Mouse (Mus musculus) heart, embryonic 11.5 days (tissue): ENCODE measurements around the gene Mmaa. TPM values are rescaled to one million over a fixed set of nuclear protein-coding genes. Genes with fewer than 3 reads are reported as not detected.
A peak's percentile ranks its signal among the peaks of the same experiment; 100 is the strongest.

Experiments
- ATAC-seq: fragments of 200-750 bp; cut with Nextera tagmentation; replicated peaks from 2 replicates; pipeline ENCODE4 v1.8.0; 2017; ENCODE audit warnings: moderate library complexity; ENCODE audit not compliant: insufficient number of reproducible peaks, low FRiP score, low TSS enrichment
- H3K27ac ChIP-seq: fragments of 300-500 bp; sonication (generic); 2 replicates; pipeline ENCODE4 v1.5.1; 2014; ENCODE audit warnings: mild to moderate bottlenecking, low read depth, low read length
- H3K27me3 ChIP-seq: fragments of 300-500 bp; sonication (generic); 2 replicates; pipeline ENCODE4 v1.6.1; 2014; ENCODE audit warnings: mild to moderate bottlenecking, low read length, mixed read lengths; ENCODE audit not compliant: control insufficient read depth, insufficient read depth
- H3K36me3 ChIP-seq: fragments of 300-500 bp; sonication (generic); 2 replicates; pipeline ENCODE4 v1.6.1; 2014; ENCODE audit warnings: mild to moderate bottlenecking, low read length, moderate library complexity, mixed read lengths; ENCODE audit not compliant: control insufficient read depth, insufficient read depth
- H3K4me1 ChIP-seq: fragments of 300-500 bp; sonication (generic); 2 replicates; pipeline ENCODE4 v1.6.1; 2014; ENCODE audit warnings: low read length; ENCODE audit not compliant: control insufficient read depth, insufficient read depth
- H3K4me2 ChIP-seq: fragments of 300-500 bp; sonication (generic); 2 replicates; pipeline ENCODE4 v1.6.1; 2014; ENCODE audit warnings: mild to moderate bottlenecking, moderate library complexity
- H3K4me3 ChIP-seq: fragments of 300-500 bp; sonication (generic); 2 replicates; pipeline ENCODE4 v1.5.1; 2014; ENCODE audit warnings: low read depth, low read length
- H3K9ac ChIP-seq: fragments of 300-500 bp; sonication (generic); 2 replicates; pipeline ENCODE4 v1.6.1; 2014; ENCODE audit warnings: mild to moderate bottlenecking, low read depth, low read length, moderate library complexity
- H3K9me3 ChIP-seq: fragments of 300-500 bp; sonication (generic); replicated peaks from 2 replicates; pipeline ENCODE4 v1.6.1; 2016; ENCODE audit warnings: low read length; ENCODE audit not compliant: control insufficient read depth
- WGBS: fragments of 180-500 bp; shearing (Covaris S2); extraction: QIAGEN DNeasy Blood & Tissue Kit; methylation state at CpG from one replicate; pipeline ENCODE4 v1.1.7; 2014; ENCODE audit not compliant: insufficient replicate concordance; 5-methylcytosine and 5-hydroxymethylcytosine counted together
- polyA plus RNA-seq: library from polyadenylated mRNA; unstranded; fragments of >200 nt; fragmentation: Nextera tagmentation; extraction: Ambion mirVana; gene quantifications from 2 replicates; pipeline ENCODE4 v1.2.1, GENCODE M21; 2014

Gene Mmaa
- polyA plus RNA-seq, result 9.4 and 9.6 TPM in 2 replicates

DNA sequence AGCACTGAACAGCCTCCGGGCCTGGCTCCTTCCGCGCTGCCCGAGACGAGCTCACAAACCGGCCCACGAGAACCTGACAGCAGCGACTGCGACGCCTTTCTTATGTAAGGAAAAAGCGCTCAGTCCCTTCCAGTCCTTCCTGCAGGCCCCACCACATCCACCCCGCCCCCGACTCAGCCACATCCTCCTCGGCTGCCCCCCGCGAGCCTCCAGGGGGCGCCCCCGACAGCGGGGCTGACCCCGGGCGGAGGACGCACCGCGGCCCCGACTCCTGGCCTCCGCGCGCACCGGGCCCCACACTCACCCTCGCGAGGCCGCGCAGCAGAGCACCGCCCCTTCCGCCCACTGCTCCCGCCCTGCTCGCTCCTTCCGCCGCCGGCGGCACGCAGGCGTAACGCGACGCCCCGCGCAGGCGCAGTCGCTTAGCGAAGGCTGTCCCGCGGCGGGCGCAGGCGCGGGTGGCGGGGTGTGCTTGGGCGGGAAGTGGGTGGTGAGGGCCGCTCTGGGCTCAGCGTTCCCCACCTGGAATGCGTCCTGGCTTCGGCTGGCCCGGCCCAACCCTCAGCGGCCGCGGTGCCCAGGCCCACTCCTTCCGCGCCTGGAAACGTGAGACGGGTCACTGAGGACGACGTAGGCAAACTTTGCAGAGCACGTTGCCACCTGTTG lies at the start of gene Mmaa:
Gene Mmaa, minus strand, starts transcription at position 328 of the 666 bp plus-strand sequence.
- H3K9me3 ChIP-seq, result no peaks in the 10 kb centered on the region
- H3K4me2 ChIP-seq, result peak within 1 kb of the TSS; percentile 88
- WGBS, result under 1% methylated on average over 74 of the region's 74 CpGs
- peaks cover 19% of the 10 kb centered on the region for H3K4me1 ChIP-seq
- peak within 1 kb of the TSS; percentile 92 for H3K27ac ChIP-seq
- ATAC-seq, result peak; percentile 97
- peak within 1 kb of the TSS; percentile 64 for H3K4me3 ChIP-seq
- H3K9ac ChIP-seq, result peak within 1 kb of the TSS; percentile 85
- no peaks in the 10 kb centered on the region for H3K27me3 ChIP-seq
- H3K36me3 ChIP-seq, result no peaks in the 10 kb centered on the region

DNA sequence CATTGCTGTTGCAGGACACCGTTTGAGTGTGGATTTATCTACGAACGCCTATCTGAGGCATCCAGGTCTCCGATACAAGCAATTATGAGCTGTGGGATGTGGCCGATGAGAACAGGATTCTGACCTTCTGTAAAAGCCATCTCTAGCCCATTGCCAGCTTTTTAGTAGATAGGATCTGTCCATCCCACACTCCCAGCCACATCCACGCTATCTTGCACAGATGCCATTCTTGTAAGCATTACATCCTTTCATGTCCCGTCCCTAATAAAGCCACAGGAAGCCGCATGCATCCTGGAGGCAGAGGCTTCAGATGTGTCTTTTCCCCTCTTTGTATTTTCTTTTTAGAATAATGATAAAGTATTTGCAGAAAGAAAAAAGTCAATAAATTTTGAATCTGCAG lies 46.5 kb upstream of the Mmaa start:
- no peak overlapping the region for H3K4me2 ChIP-seq
- WGBS, result 64% methylated on average over 8 of the region's 8 CpGs
- H3K36me3 ChIP-seq, result peaks cover 9% of the 10 kb centered on the region; the same call in 1 of the 2 replicates
- no peak overlapping the region for H3K4me3 ChIP-seq
- no peak overlapping the region for H3K9ac ChIP-seq
- H3K27ac ChIP-seq, result no peak overlapping the region
- no peaks in the 10 kb centered on the region for H3K27me3 ChIP-seq
- H3K4me1 ChIP-seq, result no peaks in the 10 kb centered on the region
- no peak for ATAC-seq
- H3K9me3 ChIP-seq, result no peaks in the 10 kb centered on the region

DNA sequence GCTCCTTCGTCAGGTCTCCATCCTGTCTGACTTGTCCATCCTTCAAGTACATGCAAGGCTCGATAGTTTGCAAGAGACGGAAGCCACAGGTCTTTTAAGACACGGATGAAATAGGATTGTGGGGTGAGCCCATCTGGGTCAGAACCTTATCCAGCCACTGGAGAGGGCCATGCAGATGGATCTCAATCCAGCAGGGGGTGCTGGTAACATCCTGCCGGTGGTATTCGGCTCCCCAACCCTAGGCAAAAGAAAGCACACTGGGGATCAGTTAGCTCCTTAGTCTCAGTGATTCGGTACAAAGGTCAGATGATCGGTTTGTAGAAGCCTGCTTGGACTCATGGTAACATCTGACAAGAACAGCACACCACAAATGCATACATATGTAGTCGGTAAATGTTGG lies 44.8 kb upstream of the Mmaa start:
- Histone ChIP-seq H3K9me3 (no peaks in the 10 kb centered on the region), H3K4me2 (no peak overlapping the region), H3K36me3 (peaks cover 9% of the 10 kb centered on the region; the same call in 1 of the 2 replicates), H3K27me3 (no peaks in the 10 kb centered on the region), H3K9ac (no peak overlapping the region), H3K4me1 (no peaks in the 10 kb centered on the region), H3K27ac (no peak overlapping the region), H3K4me3 (no peak overlapping the region)
- 75% methylated on average over 9 of the region's 9 CpGs for WGBS
- ATAC-seq, result no peak

DNA sequence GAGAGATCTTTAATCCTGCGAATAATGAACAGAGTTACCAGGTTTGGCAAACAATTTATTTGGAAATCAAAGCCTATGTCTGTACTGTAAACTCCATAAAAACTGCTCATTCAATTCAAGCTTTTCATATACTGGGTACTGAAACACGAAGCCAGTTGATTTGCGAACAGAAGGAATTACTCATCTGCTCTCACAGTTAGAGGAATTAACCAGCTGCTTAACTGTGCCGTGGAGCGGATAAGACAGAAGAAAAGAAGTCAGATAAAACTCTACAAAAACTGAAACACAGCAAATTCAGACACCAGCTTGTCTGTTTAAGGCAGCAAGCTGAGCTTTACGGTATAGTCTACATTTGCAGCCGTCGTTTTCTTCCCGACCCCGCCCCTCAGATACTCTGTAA lies 43.9 kb upstream of the Mmaa start:
- no peaks in the 10 kb centered on the region for H3K27me3 ChIP-seq
- no peak for ATAC-seq
- H3K27ac ChIP-seq, result no peak overlapping the region
- no peaks in the 10 kb centered on the region for H3K9me3 ChIP-seq
- no peak overlapping the region for H3K4me2 ChIP-seq
- WGBS, result 85% methylated on average over 10 of the region's 10 CpGs
- H3K36me3 ChIP-seq, result peaks cover 9% of the 10 kb centered on the region; the same call in 1 of the 2 replicates
- no peak overlapping the region for H3K4me3 ChIP-seq
- no peaks in the 10 kb centered on the region for H3K4me1 ChIP-seq
- H3K9ac ChIP-seq, result no peak overlapping the region

DNA sequence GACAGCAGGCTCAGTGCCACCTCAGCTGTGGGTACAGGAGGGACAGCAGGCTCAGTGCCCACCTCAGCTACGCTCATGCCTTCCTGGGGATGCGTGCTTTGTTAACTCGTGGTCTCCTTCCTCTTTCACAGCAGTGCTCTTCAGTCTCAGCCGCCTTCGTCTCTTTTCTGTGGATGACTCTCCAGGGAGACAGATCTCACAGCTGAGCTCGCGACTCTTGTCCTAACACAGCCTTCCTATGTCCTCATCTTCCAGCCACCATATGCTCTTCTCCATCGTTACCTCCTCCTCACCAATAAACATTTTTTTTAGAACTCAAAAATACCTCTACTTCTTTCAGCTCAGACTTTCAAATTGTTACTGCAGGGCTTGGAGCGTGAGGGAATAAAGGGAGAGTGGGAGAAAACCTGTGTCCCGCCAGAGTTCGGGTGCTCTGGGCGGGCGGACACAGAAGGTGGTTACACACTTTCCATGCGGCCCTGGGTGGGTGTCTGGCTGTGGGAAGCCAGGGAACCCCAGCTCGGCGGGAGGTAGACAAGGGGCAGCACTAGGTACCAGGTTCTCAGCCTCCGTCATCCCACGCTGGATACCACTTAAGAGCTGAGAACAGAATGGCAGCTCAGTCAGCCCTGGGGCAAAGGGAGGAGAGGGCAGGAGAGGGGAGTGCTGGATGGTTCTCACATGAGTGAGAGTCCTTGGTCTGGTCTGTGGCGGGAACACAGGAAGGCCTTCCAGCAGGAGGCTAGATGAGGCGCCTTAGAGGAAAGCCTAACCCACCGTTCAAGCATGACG lies 37.6 kb upstream of the Mmaa start:
- 87% methylated on average over 22 of the region's 22 CpGs for WGBS
- H3K4me3 ChIP-seq, result no peak overlapping the region
- no peak overlapping the region for H3K9ac ChIP-seq
- H3K4me1 ChIP-seq, result 0 out of 2 replicates have a peak, but pooled peaks cover 3% of the 10 kb centered on the region
- ATAC-seq, result no peak
- no peaks in the 10 kb centered on the region for H3K27me3 ChIP-seq
- no peaks in the 10 kb centered on the region for H3K36me3 ChIP-seq
- no peak overlapping the region for H3K4me2 ChIP-seq
- no peak overlapping the region for H3K27ac ChIP-seq
- H3K9me3 ChIP-seq, result no peaks in the 10 kb centered on the region

DNA sequence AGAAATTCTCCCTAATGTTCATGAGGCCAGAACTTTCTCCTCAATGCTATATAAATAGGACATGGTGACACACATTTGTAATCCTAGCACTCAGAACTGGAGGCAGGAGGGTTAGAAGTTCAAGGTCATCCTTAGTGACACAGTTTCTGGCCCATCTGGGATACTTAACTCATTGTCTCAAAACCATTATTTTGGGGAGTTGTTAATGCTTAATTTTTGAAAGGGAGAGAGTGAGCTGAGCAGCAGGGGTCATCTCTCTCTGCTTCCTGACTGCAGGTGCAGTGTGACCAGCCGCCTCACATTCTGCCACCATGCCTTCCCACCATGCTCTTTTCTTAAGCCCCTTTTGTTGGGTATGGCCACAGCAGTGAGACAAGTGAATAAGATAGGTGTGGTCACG lies 36.8 kb upstream of the Mmaa start:
- Histone ChIP-seq H3K36me3 (no peaks in the 10 kb centered on the region), H3K4me2 (no peak overlapping the region), H3K27me3 (no peaks in the 10 kb centered on the region), H3K9ac (no peak overlapping the region), H3K27ac (no peak overlapping the region), H3K4me1 (0 out of 2 replicates have a peak, but pooled peaks cover 3% of the 10 kb centered on the region), H3K4me3 (no peak overlapping the region), H3K9me3 (no peaks in the 10 kb centered on the region)
- WGBS, result 77% methylated on average over 2 of the region's 2 CpGs
- ATAC-seq, result no peak

DNA sequence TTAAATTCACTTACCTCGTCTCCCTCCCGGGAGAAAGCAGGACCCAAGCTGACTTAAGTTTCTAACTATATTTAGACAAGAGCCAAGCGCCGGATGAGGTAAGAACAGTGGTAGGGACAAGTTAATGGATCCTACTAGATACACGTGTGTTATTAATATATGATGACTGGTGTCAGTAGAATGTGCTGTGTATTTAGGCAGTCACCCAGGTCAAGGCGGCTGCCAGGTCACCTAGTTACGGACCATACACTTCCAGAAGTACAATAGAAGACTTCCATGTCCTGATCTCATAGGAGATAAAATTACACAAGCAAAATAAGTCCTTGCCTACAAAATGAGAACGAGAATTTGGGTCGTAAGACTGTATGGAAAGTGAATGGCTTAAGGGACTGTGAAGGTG lies 36.3 kb upstream of the Mmaa start:
- ATAC-seq, result no peak
- H3K9me3 ChIP-seq, result no peaks in the 10 kb centered on the region
- 69% methylated on average over 9 of the region's 9 CpGs for WGBS
- H3K4me1 ChIP-seq, result 0 out of 2 replicates have a peak, but pooled peaks cover 3% of the 10 kb centered on the region
- H3K4me3 ChIP-seq, result no peak overlapping the region
- H3K27ac ChIP-seq, result no peak overlapping the region
- no peak overlapping the region for H3K4me2 ChIP-seq
- H3K36me3 ChIP-seq, result no peaks in the 10 kb centered on the region
- no peak overlapping the region for H3K9ac ChIP-seq
- no peaks in the 10 kb centered on the region for H3K27me3 ChIP-seq

DNA sequence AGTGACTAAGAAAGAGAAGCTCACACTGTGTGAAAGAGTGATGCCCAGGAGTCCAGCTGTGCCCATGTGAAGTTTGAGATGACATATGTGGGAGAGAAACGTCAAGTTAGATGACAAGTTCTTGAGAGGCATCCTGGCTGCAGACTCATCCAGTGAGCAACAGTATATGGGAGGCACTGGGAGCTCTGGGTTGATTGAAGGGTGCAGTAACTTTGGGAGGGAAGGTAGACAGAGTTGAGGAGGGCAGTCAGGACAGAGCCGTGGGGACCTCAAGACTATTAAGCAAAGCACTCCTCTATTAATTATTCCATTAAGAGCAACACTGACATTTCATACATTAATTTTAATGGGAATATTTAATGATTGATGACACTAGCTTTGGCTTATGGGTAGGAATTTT lies 35.0 kb upstream of the Mmaa start:
- no peak overlapping the region for H3K27ac ChIP-seq
- WGBS, result 67% methylated on average over 2 of the region's 2 CpGs

More for the DNA sequence above, 35.0 kb upstream of the Mmaa start:
- no peak overlapping the region for H3K4me3 ChIP-seq
- no peak for ATAC-seq
- no peaks in the 10 kb centered on the region for H3K36me3 ChIP-seq
- peaks cover 3% of the 10 kb centered on the region; the same call in 1 of the 2 replicates for H3K4me1 ChIP-seq
- H3K4me2 ChIP-seq, result no peak overlapping the region
- no peak overlapping the region for H3K9ac ChIP-seq
- H3K27me3 ChIP-seq, result no peaks in the 10 kb centered on the region; the same call in 1 of the 2 replicates
- no peaks in the 10 kb centered on the region for H3K9me3 ChIP-seq
